Mouse (Mus musculus) hindbrain, embryonic 12.5 days (tissue): ENCODE measurements at regions not wholly inside any gene's neighbourhood (a gene's known extent, or its start where the extent isn't known, plus 50 kb on each side); places are given as distances from the start of the nearest gene placed in this dataset.
"Not testable (repeated sequence)": the region's sequence is repeated elsewhere in the genome, so short reads cannot be mapped to it uniquely, and the experiment has no call there.

ENCODE experiments used
- ATAC-seq: fragments of 200-750 bp; cut with Nextera tagmentation; 2 replicates; pipeline ENCODE4 v1.8.0; 2017; ENCODE audit warnings: moderate TSS enrichment; ENCODE audit not compliant: low FRiP score
- H3K27ac ChIP-seq: fragments of 300-500 bp; sonication (generic); 2 replicates; pipeline ENCODE4 v1.5.1; 2016; ENCODE audit warnings: mild to moderate bottlenecking
- H3K27me3 ChIP-seq: fragments of 300-500 bp; sonication (generic); 2 replicates; pipeline ENCODE4 v1.6.1; 2016; ENCODE audit warnings: mild to moderate bottlenecking
- H3K36me3 ChIP-seq: fragments of 300-500 bp; sonication (generic); 2 replicates; pipeline ENCODE4 v1.6.1; 2016; ENCODE audit warnings: mild to moderate bottlenecking
- H3K4me1 ChIP-seq: fragments of 300-500 bp; sonication (generic); 2 replicates; pipeline ENCODE4 v1.6.1; 2016
- H3K4me2 ChIP-seq: fragments of 300-500 bp; sonication (generic); replicated peaks from 2 replicates; pipeline ENCODE4 v1.6.1; 2016; ENCODE audit warnings: mild to moderate bottlenecking
- H3K4me3 ChIP-seq: fragments of 300-500 bp; sonication (generic); 2 replicates; pipeline ENCODE4 v1.5.1; 2016; ENCODE audit warnings: mild to moderate bottlenecking
- H3K9ac ChIP-seq: fragments of 300-500 bp; sonication (generic); 2 replicates; pipeline ENCODE4 v1.6.1; 2016; ENCODE audit warnings: mild to moderate bottlenecking, moderate library complexity
- H3K9me3 ChIP-seq: fragments of 300-500 bp; sonication (generic); replicated peaks from 2 replicates; pipeline ENCODE4 v1.6.1; 2016; ENCODE audit warnings: mild to moderate bottlenecking
- WGBS: fragments of 180-500 bp; shearing (Covaris S2); methylation state at CpG from one replicate; pipeline ENCODE4 v1.1.7; 2016; 5-methylcytosine and 5-hydroxymethylcytosine counted together

DNA sequence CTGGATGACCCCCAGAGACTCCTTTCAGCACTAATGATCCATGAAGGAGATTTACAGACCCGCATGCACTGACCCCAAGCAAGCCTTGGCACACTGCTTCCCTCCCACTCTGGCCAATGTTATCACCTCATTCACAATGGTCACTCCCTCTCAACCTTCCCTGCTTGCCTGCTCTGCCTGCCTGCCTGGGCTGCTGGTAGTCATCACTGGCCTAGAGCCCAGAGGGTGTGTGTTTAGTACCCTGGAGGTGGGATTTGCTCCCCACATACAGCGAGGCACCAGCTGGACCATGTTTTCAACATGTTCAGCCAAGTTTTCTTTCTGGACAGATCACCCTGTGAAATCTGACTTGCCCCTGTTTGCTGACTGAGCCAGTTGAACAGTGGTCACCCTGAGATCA is 147.9 kb downstream of the Lyplal1 start:
- 0 out of 2 replicates have a peak, but pooled peaks cover 2% of the 10 kb centered on the region for H3K4me1 ChIP-seq
- no peak overlapping the region for H3K9ac ChIP-seq
- no peaks in the 10 kb centered on the region for H3K36me3 ChIP-seq
- H3K4me2 ChIP-seq = no peak overlapping the region
- H3K27me3 ChIP-seq = no peaks in the 10 kb centered on the region
- no peak overlapping the region for H3K27ac ChIP-seq
- H3K4me3 ChIP-seq = no peak overlapping the region
- WGBS = 31% methylated on average over 2 of the region's 2 CpGs
- no peaks in the 10 kb centered on the region for H3K9me3 ChIP-seq
- no peak for ATAC-seq

DNA sequence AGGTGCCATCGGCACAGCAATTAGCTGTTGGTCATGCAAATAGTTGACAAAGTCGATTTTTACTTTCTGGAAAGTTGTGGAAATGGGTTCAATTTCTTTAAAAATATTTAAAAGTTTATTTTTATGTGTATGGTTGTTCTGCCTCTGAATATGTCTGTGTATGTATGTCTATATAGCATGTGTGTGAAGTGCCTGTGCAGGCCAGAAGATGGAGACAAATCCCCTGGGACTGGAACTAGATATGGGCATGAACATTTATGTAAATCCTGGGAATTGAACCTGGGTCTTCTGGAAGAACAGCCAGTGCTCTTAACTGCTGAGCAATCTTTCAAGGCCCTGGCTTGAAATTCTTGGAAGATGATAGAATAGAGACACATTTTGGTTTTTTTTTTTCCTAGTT is 140.0 kb downstream of the Lyplal1 start:
- Histone ChIP-seq H3K9ac (no peak overlapping the region), H3K27me3 (no peaks in the 10 kb centered on the region), H3K4me2 (no peak overlapping the region), H3K27ac (no peak overlapping the region), H3K4me1 (no peaks in the 10 kb centered on the region), H3K4me3 (no peak overlapping the region), H3K36me3 (no peaks in the 10 kb centered on the region), H3K9me3 (no peaks in the 10 kb centered on the region)
- no peak for ATAC-seq
- 88% methylated on average over 2 of the region's 2 CpGs for WGBS

DNA sequence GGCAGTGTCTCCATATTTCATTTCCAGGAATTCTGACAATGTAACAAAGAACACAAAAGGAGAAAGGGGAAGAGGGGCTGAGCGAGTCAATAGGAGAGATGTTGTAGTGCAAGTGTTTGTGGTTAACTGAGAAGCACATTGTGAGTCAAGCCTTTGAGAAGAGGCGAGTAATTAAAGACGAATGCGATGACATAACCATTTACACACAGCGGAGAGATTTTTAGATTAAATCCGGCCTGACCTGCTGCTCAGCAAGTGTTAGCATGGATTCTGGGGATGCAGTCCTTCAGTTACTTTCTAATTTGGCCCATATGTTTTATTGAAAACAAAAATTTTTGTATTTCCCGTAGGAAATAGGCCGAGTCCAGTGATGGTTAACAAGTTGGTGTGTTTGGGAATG is 127.7 kb downstream of the Lyplal1 start:
- Histone ChIP-seq H3K9ac (no peak overlapping the region), H3K4me2 (no peak overlapping the region), H3K4me3 (no peak overlapping the region), H3K9me3 (no peaks in the 10 kb centered on the region), H3K27ac (no peak overlapping the region), H3K36me3 (no peaks in the 10 kb centered on the region), H3K4me1 (no peaks in the 10 kb centered on the region), H3K27me3 (no peaks in the 10 kb centered on the region)
- 73% methylated on average over 8 of the region's 8 CpGs for WGBS
- ATAC-seq = no peak

DNA sequence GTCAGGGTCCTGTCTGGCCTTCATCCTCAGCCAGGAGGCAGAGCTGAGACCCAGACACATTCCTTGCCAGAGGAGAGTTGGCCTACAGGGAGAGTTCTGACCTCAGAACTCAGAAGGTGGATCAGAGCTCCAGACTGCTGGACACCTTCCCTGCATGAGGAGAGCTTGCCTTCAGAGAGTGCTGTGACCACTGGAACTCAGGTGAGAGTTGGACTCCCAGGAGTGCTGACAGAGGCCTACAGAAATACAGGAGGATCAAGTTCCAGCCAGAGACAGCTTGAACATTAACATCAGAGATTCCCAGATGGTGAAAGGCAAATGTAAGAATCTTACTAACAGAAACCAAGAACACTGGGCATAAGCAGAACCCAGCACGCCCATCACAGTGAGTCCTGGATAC is 117.0 kb downstream of the Lyplal1 start:
- 97% methylated on average over 1 of the region's 1 CpGs for WGBS

DNA sequence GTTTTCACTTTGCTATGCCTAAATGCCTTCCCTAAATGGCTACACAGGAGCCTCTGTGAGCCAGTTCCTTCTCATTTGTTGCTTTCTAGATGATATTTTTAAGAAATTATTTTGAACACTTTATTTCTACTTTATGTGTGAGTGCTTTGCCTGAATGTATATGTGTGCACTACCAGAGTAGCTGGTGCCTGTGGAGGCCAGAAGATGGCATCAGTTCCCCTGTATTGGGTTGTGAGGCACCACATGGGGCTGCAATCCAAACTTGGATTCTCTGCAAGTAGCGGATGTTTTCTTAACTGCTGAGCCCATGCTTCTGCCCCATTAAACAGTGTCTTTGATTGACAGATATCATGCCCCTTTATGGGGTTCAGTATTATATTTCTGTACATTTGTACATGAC is 103.7 kb downstream of the Lyplal1 start:
- Histone ChIP-seq H3K4me3 (no peak overlapping the region), H3K9ac (no peak overlapping the region), H3K36me3 (no peaks in the 10 kb centered on the region), H3K27ac (no peak overlapping the region), H3K9me3 (no peaks in the 10 kb centered on the region), H3K4me1 (no peaks in the 10 kb centered on the region), H3K4me2 (no peak overlapping the region), H3K27me3 (no peaks in the 10 kb centered on the region)
- no peak for ATAC-seq
- 59% methylated on average over 1 of the region's 1 CpGs for WGBS

More for the DNA sequence above, 117.0 kb downstream of the Lyplal1 start:
- ATAC-seq, H3K27ac ChIP-seq, H3K36me3 ChIP-seq, H3K27me3 ChIP-seq, H3K4me2 ChIP-seq, H3K9ac ChIP-seq, H3K4me3 ChIP-seq, H3K9me3 ChIP-seq, H3K4me1 ChIP-seq: not testable (repeated sequence)

DNA sequence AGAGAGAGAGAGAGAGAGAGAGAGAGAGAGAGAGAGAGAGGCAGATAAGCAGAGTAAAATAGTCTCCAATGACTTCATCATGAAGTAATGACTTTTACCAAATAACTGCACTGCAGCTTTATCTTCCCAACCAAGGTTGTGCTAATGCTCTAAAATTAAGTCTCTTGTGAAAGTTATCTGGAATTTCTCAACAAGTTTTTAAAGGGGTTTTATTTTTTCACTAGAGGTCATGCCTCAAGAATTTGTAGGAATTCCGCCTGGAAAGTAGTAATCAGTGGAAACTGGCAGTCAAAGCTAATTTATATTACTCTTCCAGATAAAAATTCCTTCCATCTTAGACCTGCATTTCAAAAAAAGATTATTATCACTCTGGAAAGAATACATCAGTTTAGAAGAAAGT is 102.9 kb downstream of the Lyplal1 start:
- Histone ChIP-seq H3K4me3 (no peak overlapping the region), H3K4me2 (no peak overlapping the region), H3K36me3 (no peaks in the 10 kb centered on the region), H3K9ac (no peak overlapping the region), H3K4me1 (no peaks in the 10 kb centered on the region), H3K9me3 (no peaks in the 10 kb centered on the region), H3K27me3 (no peaks in the 10 kb centered on the region), H3K27ac (no peak overlapping the region)
- no peak for ATAC-seq
- 83% methylated on average over 1 of the region's 1 CpGs for WGBS

DNA sequence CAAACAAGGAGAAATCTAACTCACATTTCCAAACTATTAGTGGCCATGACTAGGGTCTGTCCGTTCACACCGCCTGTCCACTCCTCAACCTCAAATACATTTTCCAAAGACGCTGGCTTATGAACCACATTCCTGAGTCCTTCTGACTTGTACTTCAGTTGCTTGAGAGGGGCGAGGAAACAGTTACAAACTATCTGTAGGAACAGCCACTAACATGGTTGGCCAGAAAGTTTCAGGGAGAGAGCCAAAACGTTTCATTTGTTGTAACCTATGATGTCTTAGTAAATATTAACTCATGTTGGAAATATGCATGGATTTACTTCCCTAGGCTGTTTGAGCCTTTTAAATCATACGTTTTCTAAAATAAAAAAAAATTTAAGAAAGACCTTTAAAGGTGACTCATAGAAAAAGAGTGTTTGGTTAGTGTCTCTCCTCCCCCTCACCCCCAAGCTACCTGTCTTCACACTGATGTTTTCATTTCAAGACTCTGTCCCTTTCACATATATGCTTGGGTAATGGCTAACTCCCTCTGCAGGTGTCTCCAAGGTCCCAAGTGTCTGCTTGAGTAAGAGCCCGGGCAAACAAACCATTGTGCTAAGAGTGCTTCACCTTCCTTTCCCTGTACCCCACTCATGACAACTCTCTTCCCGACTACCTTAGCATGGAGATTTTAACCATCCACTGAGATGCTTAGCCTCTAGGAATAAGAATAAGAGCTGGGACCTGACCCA is 101.1 kb downstream of the Lyplal1 start:
- no peaks in the 10 kb centered on the region for H3K9me3 ChIP-seq
- H3K27me3 ChIP-seq = no peaks in the 10 kb centered on the region
- no peaks in the 10 kb centered on the region for H3K4me1 ChIP-seq
- H3K36me3 ChIP-seq = no peaks in the 10 kb centered on the region
- 78% methylated on average over 8 of the region's 8 CpGs for WGBS
- no peak for ATAC-seq
- no peak overlapping the region for H3K9ac ChIP-seq
- no peak overlapping the region for H3K27ac ChIP-seq
- no peak overlapping the region for H3K4me2 ChIP-seq
- H3K4me3 ChIP-seq = no peak overlapping the region

DNA sequence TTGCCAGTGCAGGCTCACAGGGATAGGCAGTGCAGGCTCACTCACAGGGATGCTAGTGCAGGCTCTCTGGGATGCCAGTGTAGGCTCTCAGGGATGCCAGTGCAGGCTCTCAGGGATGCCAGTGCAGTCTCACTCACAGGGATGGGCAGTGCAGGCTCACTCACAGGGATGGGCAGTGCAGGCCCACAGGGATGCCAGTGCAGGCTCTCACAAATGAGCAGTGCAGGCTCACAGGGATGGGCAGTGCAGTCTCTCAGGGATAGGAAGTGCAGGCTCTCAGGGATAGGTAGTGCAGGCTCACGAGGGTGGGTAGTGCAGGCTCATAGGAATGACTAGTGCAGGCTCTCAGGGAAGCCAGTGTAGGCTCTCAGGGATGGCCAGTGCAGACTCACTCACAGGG is 99.6 kb downstream of the Lyplal1 start:
- Histone ChIP-seq H3K4me3 (no peak overlapping the region), H3K9me3 (no peaks in the 10 kb centered on the region), H3K9ac (no peak overlapping the region), H3K4me2 (no peak overlapping the region), H3K36me3 (no peaks in the 10 kb centered on the region), H3K27ac (no peak overlapping the region), H3K4me1 (no peaks in the 10 kb centered on the region), H3K27me3 (no peaks in the 10 kb centered on the region)
- no peak for ATAC-seq
- 68% methylated on average over 1 of the region's 1 CpGs for WGBS

DNA sequence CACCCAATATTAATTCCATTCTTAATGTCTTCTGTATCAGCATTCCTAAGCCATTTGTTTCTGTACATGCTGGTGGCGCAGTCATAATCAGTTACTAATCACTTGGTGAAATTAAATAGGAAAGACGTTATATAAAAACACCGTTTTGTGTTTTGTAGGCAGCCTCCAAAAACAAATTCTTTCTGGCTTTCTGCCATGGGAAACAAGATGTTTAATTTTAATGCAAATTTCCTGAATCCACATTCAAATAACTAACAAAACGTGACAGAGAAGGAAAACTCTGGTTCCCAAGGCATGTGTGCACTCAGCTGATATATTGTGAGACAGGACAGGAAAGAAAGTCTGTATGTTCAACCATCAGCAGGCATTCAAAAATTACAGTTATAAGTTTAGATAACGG is 97.6 kb downstream of the Lyplal1 start:
- Histone ChIP-seq H3K4me3 (no peak overlapping the region), H3K36me3 (no peaks in the 10 kb centered on the region), H3K9me3 (no peaks in the 10 kb centered on the region), H3K9ac (no peak overlapping the region), H3K27ac (no peak overlapping the region), H3K4me2 (no peak overlapping the region), H3K27me3 (no peaks in the 10 kb centered on the region), H3K4me1 (no peaks in the 10 kb centered on the region)
- no peak for ATAC-seq
- WGBS = 87% methylated on average over 5 of the region's 5 CpGs

DNA sequence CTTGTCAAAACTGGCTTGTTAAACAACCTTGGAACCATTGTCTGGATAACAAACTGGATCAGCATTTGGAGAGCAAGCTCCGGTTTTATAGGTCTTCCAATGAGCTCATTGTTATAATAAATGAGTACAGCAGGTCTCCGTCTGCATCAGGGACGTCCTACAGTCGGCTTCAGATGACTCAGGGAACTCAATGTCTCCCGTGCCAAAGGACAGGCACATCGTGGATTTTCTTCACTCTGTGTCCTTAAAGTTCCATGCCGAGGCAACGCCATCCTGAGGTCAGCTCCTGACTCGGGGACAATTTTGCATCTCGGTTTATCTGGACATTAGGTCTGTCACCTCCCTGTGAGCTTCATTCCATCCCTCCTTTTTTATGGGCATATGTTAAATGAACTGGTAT is 85.2 kb downstream of the Lyplal1 start:
- Histone ChIP-seq H3K4me2 (no peak overlapping the region), H3K4me1 (no peaks in the 10 kb centered on the region), H3K36me3 (no peaks in the 10 kb centered on the region), H3K9ac (no peak overlapping the region), H3K27me3 (no peaks in the 10 kb centered on the region), H3K4me3 (no peak overlapping the region), H3K9me3 (no peaks in the 10 kb centered on the region), H3K27ac (no peak overlapping the region)
- 80% methylated on average over 10 of the region's 10 CpGs for WGBS
- no peak for ATAC-seq

DNA sequence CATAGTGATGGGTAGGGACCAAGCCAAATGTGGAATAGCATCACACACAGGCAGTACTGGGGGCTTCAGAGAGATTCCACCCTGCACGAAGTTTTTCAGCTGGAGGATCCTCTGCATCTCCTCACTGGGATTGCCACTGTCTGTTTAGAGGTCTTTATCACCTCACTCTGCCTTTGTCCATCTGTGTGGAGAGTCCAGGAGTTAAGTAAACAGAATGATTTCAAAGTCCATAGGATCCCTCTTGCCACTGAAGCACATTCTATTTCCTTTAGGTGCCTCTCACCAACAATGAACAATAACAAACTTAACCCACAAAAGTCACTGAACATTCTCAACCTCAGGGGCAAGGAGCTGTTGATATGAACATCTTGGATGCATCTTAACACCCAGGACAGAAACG is 82.7 kb downstream of the Lyplal1 start:
- no peak overlapping the region for H3K9ac ChIP-seq
- no peaks in the 10 kb centered on the region for H3K27me3 ChIP-seq
- H3K4me1 ChIP-seq = no peaks in the 10 kb centered on the region
- ATAC-seq = no peak
- no peaks in the 10 kb centered on the region for H3K9me3 ChIP-seq
- no peak overlapping the region for H3K4me3 ChIP-seq
- H3K36me3 ChIP-seq = no peaks in the 10 kb centered on the region
- H3K4me2 ChIP-seq = no peak overlapping the region
- no peak overlapping the region for H3K27ac ChIP-seq
- WGBS = 60% methylated on average over 2 of the region's 2 CpGs
